ENCODE assay signal across 8 mouse cellular contexts in genomic region chr8:91133441-91134069, GRCm38 (mm10).
DNase-seq lines count a peak whose midpoint lies in the region; ATAC-seq and TF ChIP-seq lines count a peak whose summit lies in the region.

No protein-coding gene starts in this region.

- H3K36me3 ChIP-seq in heart, postnatal 0 days (replicated peaks; ENCODE audit: control insufficient read depth, insufficient read depth, low read length), result peaks cover 14% of the 10 kb centered on the region
- H3K36me3 ChIP-seq in lung, embryonic 16.5 days (ENCODE audit: control insufficient read depth, insufficient read depth, low read length), result peaks cover 8% of the 10 kb centered on the region

- no peak for DNase-seq in layer of hippocampus, adult 2 months (ENCODE audit: low spot score in 2 of 2)
- no peak for DNase-seq in layer of hippocampus, adult 9-10 months (ENCODE audit: low spot score)
- DNase-seq in heart, postnatal 0 days (ENCODE audit: low spot score), result no peak
- peak; percentile 48 for DNase-seq in urinary bladder, postnatal 25 days (ENCODE audit: low spot score)
- no peak for DNase-seq in kidney, adult 8-10 months
- no peak for DNase-seq in c-Kit-positive CD71-positive TER-119-positive erythroid progenitor cells, embryonic 14.5 days (ENCODE audit: low spot score)

- H3K4me1 ChIP-seq in bone marrow macrophage, adult 2 months (ENCODE audit: control insufficient read depth, insufficient read depth, low read length), result peaks cover 8% of the 10 kb centered on the region
- H3K4me1 ChIP-seq in heart, postnatal 0 days (ENCODE audit: control insufficient read depth, insufficient read depth), result peaks cover 8% of the 10 kb centered on the region; the same call in 1 of the 2 replicates
- peaks cover 15% of the 10 kb centered on the region for H3K4me1 ChIP-seq in lung, embryonic 16.5 days (replicated peaks; ENCODE audit: control insufficient read depth, insufficient read depth, low read length)

- no peaks in the 10 kb centered on the region for H3K9me3 ChIP-seq in heart, postnatal 0 days (replicated peaks; ENCODE audit: control insufficient read depth, low read length)
- no peaks in the 10 kb centered on the region for H3K9me3 ChIP-seq in lung, embryonic 16.5 days (ENCODE audit: control insufficient read depth, low read length)

- peak overlapping the region; percentile 72 for H3K4me3 ChIP-seq in layer of hippocampus, adult 2 months
- H3K4me3 ChIP-seq in bone marrow macrophage, adult 2 months (ENCODE audit: insufficient read depth, low read length), result peak overlapping the region; percentile 82
- H3K4me3 ChIP-seq in heart, postnatal 0 days (ENCODE audit: low read depth, low read length), result peak overlapping the region; percentile 84
- peak overlapping the region; percentile 95 for H3K4me3 ChIP-seq in lung, embryonic 16.5 days (ENCODE audit: low read length)

- peak overlapping the region; percentile 92 for H3K27ac ChIP-seq in layer of hippocampus, adult 2 months
- H3K27ac ChIP-seq in bone marrow macrophage, adult 2 months (ENCODE audit: insufficient read depth, low read depth, low read length), result no peak overlapping the region
- 0 out of 2 replicates have a peak overlapping the region, but pooled peaks have one; percentile 27 for H3K27ac ChIP-seq in heart, postnatal 0 days (ENCODE audit: low read depth)
- peak overlapping the region; percentile 88 for H3K27ac ChIP-seq in lung, embryonic 16.5 days (ENCODE audit: low read length)

- TF ChIP-seq CTCF in layer of hippocampus, adult 2 months (conservative IDR thresholded peaks at IDR 0.05), result no peak
- TF ChIP-seq CTCF in bone marrow macrophage, adult 2 months (IDR thresholded peaks at IDR 0.05; ENCODE audit: low read depth, low read length), result no peak
- no peak for TF ChIP-seq CTCF in heart, postnatal 0 days (IDR thresholded peaks at IDR 0.05; ENCODE audit: low read depth)

- peak; percentile 7; the same call in 1 of the 2 replicates for ATAC-seq in heart, postnatal 0 days (ENCODE audit: insufficient read depth, low read depth)
- peak; percentile 42 for ATAC-seq in lung, embryonic 16.5 days (ENCODE audit: low read depth)

- TF ChIP-seq EP300 in heart, postnatal 0 days (IDR thresholded peaks at IDR 0.05; ENCODE audit: low read depth), result no peak

- H3K4me2 ChIP-seq in heart, postnatal 0 days (ENCODE audit: low read depth, low read length), result peak overlapping the region; percentile 87
- H3K4me2 ChIP-seq in lung, embryonic 16.5 days (ENCODE audit: low read depth, low read length), result peak overlapping the region; percentile 71

- no peak for TF ChIP-seq POLR2A in bone marrow macrophage, adult 2 months (IDR thresholded peaks at IDR 0.05; ENCODE audit: borderline replicate concordance, low read depth, low read length)

- peak overlapping the region; percentile 64 for H3K9ac ChIP-seq in heart, postnatal 0 days (replicated peaks; ENCODE audit: low read depth, low read length)
- peak overlapping the region; percentile 84 for H3K9ac ChIP-seq in lung, embryonic 16.5 days (ENCODE audit: low read length)

- H3K27me3 ChIP-seq in heart, postnatal 0 days (ENCODE audit: control insufficient read depth, insufficient read depth, low read length), result no peaks in the 10 kb centered on the region
- no peaks in the 10 kb centered on the region for H3K27me3 ChIP-seq in lung, embryonic 16.5 days (ENCODE audit: control insufficient read depth, insufficient read depth, low read depth, low read length)

- 1% methylated on average over 53 of the region's 58 CpGs for WGBS in heart, postnatal 0 days
- under 1% methylated on average over 50 of the region's 58 CpGs for WGBS in lung, embryonic 16.5 days
